Mouse (Mus musculus) MEL-GATA-1-ER (cell line): ENCODE data around the gene Zpr1.
"Not testable (repeated sequence)": the region's sequence is repeated elsewhere in the genome, so short reads cannot be mapped to it uniquely, and the experiment has no call there.

Experiments
- DNase-seq: peaks from one replicate; pipeline ENCODE4 v3.0.0-alpha.2; 2012; ENCODE audit warnings: low read depth; ENCODE audit errors: extremely low read depth

Gene Zpr1

GRCm38 (mm10) chr9:46259111-46259510 is 13.8 kb upstream of the Zpr1 start:
- DNase-seq = no peak

GRCm38 (mm10) chr9:46261131-46261530 is 11.7 kb upstream of the Zpr1 start:
- DNase-seq = no peak

- no peak for DNase-seq
Observed at GRCm38 (mm10) chr9:46268343-46268873, 4.5 kb upstream of the Zpr1 start, which contains the start of gene Apoa5. TSS of gene Apoa5 (plus strand) at chr9:46268633.

GRCm38 (mm10) chr9:46269125-46269524 is 3.7 kb upstream of the Zpr1 start:
- DNase-seq = no peak

DNA sequence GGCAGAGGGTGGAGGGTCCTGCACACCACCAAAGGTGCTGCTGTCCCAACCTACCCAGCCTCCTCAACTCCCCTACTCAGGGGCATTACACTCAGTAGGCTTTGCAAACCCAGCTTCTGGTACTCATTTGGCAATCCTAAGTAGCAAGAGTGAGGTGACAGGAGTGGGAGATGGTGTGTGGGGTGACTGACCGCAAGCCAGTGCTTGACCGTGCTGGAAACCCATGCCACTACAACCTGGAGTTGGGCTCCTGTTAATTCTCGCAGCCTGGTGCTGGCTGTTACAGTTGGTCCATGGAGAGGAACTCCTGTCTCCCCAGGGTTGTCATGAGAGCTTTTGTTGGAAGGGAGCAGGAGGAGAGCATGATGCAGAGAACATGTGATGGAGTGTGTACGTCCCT is 2.1 kb upstream of the Zpr1 start:
- no peak for DNase-seq

- DNase-seq = peak; percentile 87
Observed at GRCm38 (mm10) chr9:46272070-46272469, 794 bp upstream of the Zpr1 start.

DNA sequence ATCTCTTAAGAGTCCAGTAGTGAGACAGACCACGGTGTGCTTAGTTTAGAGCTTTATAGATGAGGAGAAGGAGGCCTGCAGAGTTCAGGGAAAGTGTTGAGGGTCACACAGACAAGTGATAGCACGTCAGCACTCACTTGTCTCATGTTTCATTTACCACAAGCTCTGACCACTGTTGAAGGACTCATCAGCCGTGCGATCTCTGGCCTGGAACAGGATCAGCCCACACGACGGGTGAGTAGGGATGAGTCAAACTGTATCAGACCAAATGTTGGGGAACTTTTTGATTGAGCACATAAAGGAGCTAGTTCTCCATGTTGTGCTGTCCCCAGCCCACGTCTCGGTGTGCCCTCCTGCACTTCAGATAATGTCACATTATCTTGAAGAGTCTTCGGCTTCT is 1.6 kb downstream of the Zpr1 start:
- DNase-seq = no peak

GRCm38 (mm10) chr9:46282631-46283436 is 10.0 kb downstream of the Zpr1 start, which contains the start of gene Bud13:
TSS of gene Bud13 (plus strand) at chr9:46283008.
- DNase-seq = peak; percentile 85

DNA sequence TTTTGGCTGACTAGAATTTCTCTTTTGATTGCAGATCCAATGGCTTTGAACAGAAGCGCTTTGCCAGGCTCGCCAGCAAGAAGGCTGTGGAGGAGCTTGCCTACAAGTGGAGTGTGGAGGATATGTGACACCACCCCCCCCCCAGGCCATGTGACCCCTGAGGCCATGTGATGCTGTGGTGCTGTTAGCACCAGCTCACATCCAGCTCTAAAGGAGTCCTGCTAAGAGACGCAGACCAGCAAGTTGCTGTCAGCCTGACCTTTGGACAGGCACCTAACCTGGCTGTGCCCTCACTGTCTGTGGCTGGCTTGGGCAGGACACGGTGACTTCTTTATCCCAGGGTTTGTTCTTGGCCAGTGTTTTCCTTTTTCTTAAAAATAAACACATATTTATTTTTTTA is 25.5 kb downstream of the Zpr1 start:
- DNase-seq = no peak

DNA sequence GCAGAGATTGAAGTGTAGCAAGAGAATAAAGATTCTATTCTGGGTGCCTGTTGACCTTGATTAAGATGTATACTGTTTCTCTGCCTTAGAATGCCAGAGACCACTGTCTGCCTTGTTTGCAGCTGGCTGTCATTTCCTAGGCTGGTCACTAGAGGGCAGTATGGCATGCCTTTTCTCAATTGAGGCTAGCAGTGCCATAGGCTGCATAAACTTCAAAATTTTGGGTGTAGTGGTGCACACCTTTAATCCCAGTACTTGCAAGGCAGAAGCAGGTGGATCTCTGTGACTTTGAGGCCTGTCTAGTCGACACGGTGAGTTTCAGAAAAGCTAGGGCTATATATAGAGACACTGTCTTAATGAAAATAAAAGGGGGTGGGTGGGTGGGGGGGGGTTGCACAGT is 29.3 kb downstream of the Zpr1 start:
- peak; percentile 32 for DNase-seq

GRCm38 (mm10) chr9:46309121-46309520 is 36.3 kb downstream of the Zpr1 start:
- no peak for DNase-seq

- peak; percentile 47 for DNase-seq
Observed at GRCm38 (mm10) chr9:46314507-46314906, 41.6 kb downstream of the Zpr1 start.

GRCm38 (mm10) chr9:46314921-46315320 is 42.1 kb downstream of the Zpr1 start:
- no peak for DNase-seq

- no peak for DNase-seq
Observed at GRCm38 (mm10) chr9:46315807-46316365, 43.0 kb downstream of the Zpr1 start.

- DNase-seq = no peak
Observed at GRCm38 (mm10) chr9:46316388-46316787, 43.5 kb downstream of the Zpr1 start.

- no peak for DNase-seq
Observed at GRCm38 (mm10) chr9:46316909-46317308, 44.0 kb downstream of the Zpr1 start.

DNA sequence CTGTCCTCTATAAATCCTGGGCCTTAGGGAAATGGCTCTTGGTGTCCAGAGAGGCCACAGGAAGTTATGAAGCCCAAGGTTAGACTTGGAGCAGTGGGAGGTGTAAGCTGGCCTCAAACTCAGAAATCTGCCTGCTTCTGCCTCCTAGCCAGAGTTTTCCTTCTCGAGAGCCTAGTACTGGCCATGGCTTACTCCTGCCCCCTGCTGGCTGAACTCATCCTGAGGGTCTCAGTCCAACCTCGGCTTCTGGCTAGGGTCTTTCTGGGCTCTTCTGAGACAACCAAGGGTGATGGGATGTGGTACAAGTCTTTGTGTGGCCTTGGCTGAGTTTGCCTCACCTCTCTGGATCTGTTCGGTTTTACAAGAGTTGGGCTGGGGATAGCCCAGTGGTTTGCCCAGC is 45.1 kb downstream of the Zpr1 start:
- DNase-seq = no peak

- DNase-seq = not testable (repeated sequence)
Observed at GRCm38 (mm10) chr9:46319886-46320285, 47.0 kb downstream of the Zpr1 start, which contains the start of gene 4931429L15Rik. TSS of gene 4931429L15Rik (minus strand) at chr9:46319986.

- no peak for DNase-seq
Observed at GRCm38 (mm10) chr9:46320461-46320860, 47.6 kb downstream of the Zpr1 start.

- no peak for DNase-seq
Observed at GRCm38 (mm10) chr9:46326694-46327405, 54.0 kb downstream of the Zpr1 start.

GRCm38 (mm10) chr9:46327706-46328571 is 55.1 kb downstream of the Zpr1 start:
- peak; percentile 29 for DNase-seq
